Mouse (Mus musculus) G1E (cell line): ENCODE data around the gene Arl5c. TPM values are rescaled to one million over a fixed set of nuclear protein-coding genes. Genes with fewer than 3 reads are reported as not detected.
"Not testable (repeated sequence)": the region's sequence is repeated elsewhere in the genome, so short reads cannot be mapped to it uniquely, and the experiment has no call there.

Source experiments
- ATAC-seq: 2 replicates; pipeline ENCODE4 v1.8.0; 2016; ENCODE audit warnings: mild to moderate bottlenecking; ENCODE audit not compliant: insufficient number of reproducible peaks, poor library complexity, low FRiP score, severe bottlenecking; ENCODE audit errors: extremely low read depth
- DNase-seq: peaks from one replicate; pipeline ENCODE4 v3.0.0; 2012; ENCODE audit warnings: low spot score
- H3K27me3 ChIP-seq: 2 replicates; pipeline ENCODE4 v1.6.1; 2012; ENCODE audit warnings: mild to moderate bottlenecking, low read length, inconsistent platforms; ENCODE audit not compliant: insufficient read depth
- H3K36me3 ChIP-seq: replicated peaks from 2 replicates; pipeline ENCODE3; 2012; ENCODE audit warnings: mild to moderate bottlenecking, inconsistent platforms
- H3K4me1 ChIP-seq: 2 replicates; pipeline ENCODE4 v1.6.1; 2012; ENCODE audit warnings: low read depth, low read length, inconsistent platforms, mixed read lengths; ENCODE audit not compliant: insufficient read depth
- H3K4me3 ChIP-seq: 2 replicates; pipeline ENCODE4 v1.5.1; 2012; ENCODE audit warnings: low read depth, mild to moderate bottlenecking, inconsistent platforms, low read length, moderate library complexity, mixed read lengths
- H3K9me3 ChIP-seq: replicated peaks from 2 replicates; pipeline ENCODE4 v1.6.1; 2012; ENCODE audit warnings: inconsistent platforms
- CTCF ChIP-seq: IDR thresholded peaks from 2 replicates; pipeline ENCODE4 v1.5.1; 2012; ENCODE audit warnings: low read depth, low read length, inconsistent platforms, mixed read lengths
- GATA1 ChIP-seq: IDR thresholded peaks from 2 replicates; pipeline ENCODE4 v1.6.1; 2012; ENCODE audit warnings: borderline replicate concordance, low read length, inconsistent platforms, mixed read lengths
- GATA2 ChIP-seq: IDR thresholded peaks from 2 replicates; pipeline ENCODE4 v1.6.1; 2012; ENCODE audit warnings: low read depth, low read length, inconsistent platforms, borderline replicate concordance
- POLR2AphosphoS5 ChIP-seq: IDR thresholded peaks from 2 replicates; pipeline ENCODE4 v1.6.1; 2012; ENCODE audit warnings: low read depth, low read length, inconsistent platforms; ENCODE audit not compliant: insufficient replicate concordance
- TAL1 ChIP-seq: conservative IDR thresholded peaks from 2 replicates; pipeline ENCODE4 v1.6.1; 2012; ENCODE audit warnings: low read depth, low read length, inconsistent platforms, mixed read lengths
- polyA plus RNA-seq: library from polyadenylated mRNA; stranded (reverse); fragments of >175 nt; gene quantifications from 2 replicates; pipeline ENCODE4 v1.2.3, GENCODE M21; 2012
- total RNA-seq, 2 experiments: library from RNA; stranded (forward) in 1 of 2; stranded (reverse) in 1 of 2; fragments of 200-1000 nt in 1 of 2; fragments of >200 nt in 1 of 2; fragmentation: Nextera tagmentation in 1 of 2; gene quantifications; 2 replicates each; pipeline ENCODE4 v1.2.3; 2014 to 2017

Gene Arl5c
- total and polyA plus RNA-seq, 3 experiments: 0.44 TPM; not detected in 2

DNA sequence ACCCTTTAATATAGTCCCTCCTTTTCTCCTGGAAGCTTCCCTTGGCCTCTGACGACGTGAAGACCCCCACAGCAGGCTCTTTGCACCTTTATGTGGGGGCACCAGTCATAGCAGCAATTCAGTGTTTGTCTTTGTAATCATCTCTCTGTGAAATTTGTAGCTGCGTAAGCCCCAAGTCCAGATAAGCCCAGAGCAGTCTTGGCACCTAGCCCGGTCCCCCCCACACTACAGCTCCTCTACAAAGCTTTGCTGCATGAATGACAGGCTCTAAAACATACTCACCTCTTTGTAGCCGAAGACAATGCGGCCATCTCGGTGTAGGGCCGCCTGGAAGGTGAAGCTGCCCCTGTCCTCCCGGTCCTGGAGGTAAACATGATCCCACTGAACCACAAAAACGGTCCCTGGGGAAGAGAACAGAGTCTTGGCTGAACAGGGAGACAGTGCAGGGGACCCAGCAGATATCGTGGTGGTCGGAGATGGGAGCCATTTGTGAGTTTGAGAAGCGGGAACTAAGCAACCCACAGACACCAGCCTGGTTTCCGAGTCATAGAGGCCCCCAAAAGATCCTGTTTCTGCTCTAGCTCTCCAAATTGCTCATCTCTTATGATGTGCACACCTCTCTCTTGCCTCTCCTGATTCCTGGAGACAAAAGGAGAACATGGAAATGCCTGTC lies 41.4 kb downstream of the Arl5c start:
- DNase-seq: no peak
- Histone ChIP-seq H3K4me3 (no peak overlapping the region), H3K4me1 (peaks cover 64% of the 10 kb centered on the region), H3K36me3 (peaks cover 26% of the 10 kb centered on the region), H3K27me3 (no peaks in the 10 kb centered on the region), H3K9me3 (no peaks in the 10 kb centered on the region)
- TF ChIP-seq POLR2AphosphoS5: no peak
- TF ChIP-seq TAL1: no peak
- TF ChIP-seq GATA2: no peak
- TF ChIP-seq CTCF: no peak
- TF ChIP-seq GATA1: no peak
- ATAC-seq: no peak

- H3K27me3 ChIP-seq: no peaks in the 10 kb centered on the region
- DNase-seq (no peak), ATAC-seq (no peak)
- H3K36me3 ChIP-seq: peaks cover 28% of the 10 kb centered on the region
- no peak overlapping the region; the same call in 1 of the 2 replicates for H3K4me3 ChIP-seq
- H3K9me3 ChIP-seq: no peaks in the 10 kb centered on the region
- no peak for TF ChIP-seq POLR2AphosphoS5
- no peak for TF ChIP-seq GATA1
- TF ChIP-seq CTCF: no peak
- no peak for TF ChIP-seq GATA2
- TF ChIP-seq TAL1: no peak
- peaks cover 66% of the 10 kb centered on the region for H3K4me1 ChIP-seq
These were observed 42.1 kb downstream of the Arl5c start for GRCm38 (mm10) chr11:97953939-97954275.

- no peak for ATAC-seq
- Histone ChIP-seq H3K9me3 (no peaks in the 10 kb centered on the region), H3K36me3 (peaks cover 33% of the 10 kb centered on the region), H3K4me1 (peaks cover 67% of the 10 kb centered on the region), H3K4me3 (no peak overlapping the region; the same call in 1 of the 2 replicates), H3K27me3 (no peaks in the 10 kb centered on the region)
- no peak for TF ChIP-seq GATA1
- no peak for TF ChIP-seq TAL1
- no peak for TF ChIP-seq CTCF
- TF ChIP-seq POLR2AphosphoS5: no peak
- no peak for TF ChIP-seq GATA2
- no peak for DNase-seq
These were observed 42.6 kb downstream of the Arl5c start for GRCm38 (mm10) chr11:97953179-97953938.

- Histone ChIP-seq H3K27me3 (no peaks in the 10 kb centered on the region), H3K9me3 (no peaks in the 10 kb centered on the region), H3K4me1 (peaks cover 69% of the 10 kb centered on the region), H3K36me3 (peaks cover 33% of the 10 kb centered on the region), H3K4me3 (no peak overlapping the region)
- no peak for DNase-seq
- no peak for ATAC-seq
- TF ChIP-seq GATA1 (no peak), POLR2AphosphoS5 (no peak), CTCF (no peak), TAL1 (no peak), GATA2 (no peak)
These were observed 43.5 kb downstream of the Arl5c start for GRCm38 (mm10) chr11:97952367-97953006.

DNA sequence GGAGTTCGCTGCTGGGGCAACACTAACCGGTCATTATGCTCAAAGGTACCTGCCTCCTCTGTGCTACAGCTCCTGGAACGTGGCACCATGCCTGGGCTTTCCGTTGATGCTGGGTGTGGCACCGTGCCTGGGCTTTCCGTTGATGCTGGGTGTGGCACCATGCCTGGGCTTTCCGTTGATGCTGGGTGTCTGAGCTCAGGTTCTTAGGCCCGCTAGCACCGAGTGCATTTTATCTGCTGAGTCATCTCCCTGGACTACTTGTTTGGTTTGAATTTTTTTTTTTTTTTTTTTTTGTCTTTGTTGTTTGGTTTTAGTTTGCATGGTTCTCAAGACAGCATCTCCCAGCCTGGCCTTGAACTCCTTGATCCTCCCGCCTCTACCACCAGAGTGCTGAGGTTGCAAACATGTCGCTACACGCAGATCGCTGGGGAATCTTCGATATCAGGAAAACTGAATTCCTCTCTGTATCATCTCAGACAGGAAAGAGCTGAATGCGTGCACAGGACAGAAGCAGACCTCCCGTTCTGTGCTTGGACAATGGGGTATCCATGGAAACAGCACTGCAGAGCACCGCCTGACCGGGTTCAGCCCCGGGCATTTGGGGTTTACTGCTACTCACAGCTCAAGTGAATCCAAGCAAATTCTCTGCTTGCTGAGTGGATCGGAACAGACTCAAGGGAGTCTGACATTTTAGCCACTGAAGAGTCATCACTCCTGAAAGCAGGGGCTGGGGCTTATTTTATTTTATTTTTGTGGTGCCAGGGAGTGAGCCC lies 46.1 kb downstream of the Arl5c start:
- Histone ChIP-seq H3K9me3 (no peaks in the 10 kb centered on the region), H3K27me3 (no peaks in the 10 kb centered on the region), H3K4me1 (peaks cover 65% of the 10 kb centered on the region), H3K36me3 (peaks cover 37% of the 10 kb centered on the region), H3K4me3 (peak overlapping the region; percentile 59; the same call in 1 of the 2 replicates)
- peak; percentile 36 for DNase-seq
- ATAC-seq: peak; percentile 60
- TF ChIP-seq CTCF (no peak), POLR2AphosphoS5 (no peak), GATA2 (no peak), TAL1 (no peak), GATA1 (no peak)

- Histone ChIP-seq H3K27me3 (no peaks in the 10 kb centered on the region), H3K4me3 (no peak overlapping the region), H3K9me3 (no peaks in the 10 kb centered on the region), H3K4me1 (peaks cover 57% of the 10 kb centered on the region), H3K36me3 (peaks cover 29% of the 10 kb centered on the region)
- no peak for ATAC-seq
- TF ChIP-seq GATA2: no peak
- TF ChIP-seq CTCF: no peak
- TF ChIP-seq GATA1: no peak
- no peak for TF ChIP-seq POLR2AphosphoS5
- TF ChIP-seq TAL1: no peak
- peak; percentile 47 for DNase-seq
These were observed 48.6 kb downstream of the Arl5c start for GRCm38 (mm10) chr11:97947426-97947825.

GRCm38 (mm10) chr11:97945738-97946289 lies 50.2 kb downstream of the Arl5c start:
- Histone ChIP-seq H3K4me1 (peaks cover 53% of the 10 kb centered on the region), H3K36me3 (peaks cover 25% of the 10 kb centered on the region)
- not testable (repeated sequence) for ATAC-seq, H3K9me3 ChIP-seq, H3K27me3 ChIP-seq, H3K4me3 ChIP-seq, DNase-seq
